Mouse (Mus musculus): ENCODE data around the gene Ankrd34a. TPM values are rescaled to one million over a fixed set of nuclear protein-coding genes. Genes with fewer than 3 reads are reported as not detected.
A peak's percentile ranks its signal among the peaks of the same experiment; 100 is the strongest.

The Ankrd34a gene
- total RNA-seq, 2 experiments from 2014 or later = 0.66 to 1.9 TPM

DNA sequence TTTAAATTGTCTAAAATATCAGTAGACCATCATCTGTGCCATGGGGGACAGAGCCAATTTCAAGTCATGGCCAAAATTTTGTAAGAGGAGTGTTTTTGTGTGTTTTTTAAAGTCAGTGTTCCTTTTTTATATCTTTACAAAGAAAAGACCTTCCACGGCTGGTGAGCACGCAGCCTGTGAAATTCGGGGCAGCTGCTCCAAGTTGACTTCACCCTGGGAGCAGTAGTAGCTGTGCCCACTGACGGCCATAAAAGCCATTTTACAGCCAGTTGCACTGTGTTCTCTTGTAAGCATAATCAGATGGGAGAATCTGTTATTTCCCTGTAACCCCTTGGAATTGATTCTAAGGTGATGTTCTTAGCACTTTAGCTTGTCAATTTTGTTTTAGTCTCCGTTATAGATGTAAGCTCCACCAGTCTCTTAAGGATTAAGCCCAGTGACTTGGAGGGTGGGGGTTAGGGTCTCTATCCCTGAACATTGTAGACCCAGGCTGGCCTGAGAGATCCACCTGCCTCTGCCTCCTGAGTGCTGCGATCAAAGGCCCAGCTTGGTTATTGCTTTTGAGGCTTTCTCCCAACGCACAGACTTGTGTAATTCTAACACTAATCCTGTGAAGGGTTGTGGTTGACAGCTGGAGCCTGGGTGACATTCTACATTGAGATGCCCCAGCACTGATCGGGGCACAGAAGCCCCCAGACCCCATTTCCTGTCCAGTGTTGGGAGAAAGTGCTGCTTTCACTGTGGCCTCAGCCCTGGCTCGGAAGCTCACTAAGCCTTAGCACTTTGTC, 35.4 kb upstream of the Ankrd34a start:
- intact Hi-C loops (cut with DNase I; ENCODE audit: low total_unique reads) = no loop called here
- DNase-seq = no peak

GRCm38 (mm10) chr3:96561946-96562681, 34.3 kb upstream of the Ankrd34a start:
- intact Hi-C loops (cut with DNase I; ENCODE audit: low total_unique reads) = no loop called here
- no peak for DNase-seq

- intact Hi-C loops (cut with DNase I; ENCODE audit: low total_unique reads) = no loop called here
- DNase-seq = no peak
These were observed 33.2 kb upstream of the Ankrd34a start for GRCm38 (mm10) chr3:96563267-96563666.

DNA sequence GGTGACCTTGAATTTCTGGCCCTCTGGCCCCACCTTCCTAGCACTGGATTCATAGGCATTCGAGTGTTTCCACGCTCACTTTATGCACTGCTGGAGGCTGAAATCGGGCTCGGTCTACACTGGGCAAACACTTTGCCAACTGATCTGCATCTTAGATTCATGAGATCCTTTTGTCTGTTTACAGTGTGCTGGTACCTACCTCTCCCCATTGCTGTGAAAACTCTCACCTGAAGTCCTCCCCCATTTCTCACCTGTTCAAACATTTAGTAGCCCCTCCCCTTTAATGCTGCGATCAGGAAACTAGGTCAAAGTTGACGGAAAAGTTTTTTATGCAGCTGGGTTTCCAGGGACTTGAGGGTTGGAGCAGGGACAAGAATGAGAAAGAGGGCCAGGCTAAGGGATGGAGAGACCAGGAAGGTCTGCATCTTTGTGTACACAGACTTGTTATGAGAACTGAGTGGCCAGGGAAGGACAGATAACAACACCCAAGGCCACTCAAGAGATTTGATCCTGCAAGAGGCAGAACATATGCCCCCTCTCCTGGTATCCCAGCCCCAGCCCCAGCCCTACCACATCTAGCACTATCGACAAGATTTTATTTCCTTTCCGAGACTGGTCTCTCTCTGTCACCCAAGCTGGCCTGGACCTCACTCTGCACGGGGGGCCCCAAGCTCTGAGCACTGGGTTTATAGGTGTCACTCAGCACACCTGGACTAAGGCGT, 32.4 kb upstream of the Ankrd34a start:
- no peak for DNase-seq

GRCm38 (mm10) chr3:96564633-96565032, 31.8 kb upstream of the Ankrd34a start:
- intact Hi-C loops (cut with DNase I; ENCODE audit: low total_unique reads) = no loop called here
- no peak for DNase-seq

More for the DNA sequence above, 32.4 kb upstream of the Ankrd34a start:
- intact Hi-C loops (cut with DNase I; ENCODE audit: low total_unique reads) = no loop called here

DNA sequence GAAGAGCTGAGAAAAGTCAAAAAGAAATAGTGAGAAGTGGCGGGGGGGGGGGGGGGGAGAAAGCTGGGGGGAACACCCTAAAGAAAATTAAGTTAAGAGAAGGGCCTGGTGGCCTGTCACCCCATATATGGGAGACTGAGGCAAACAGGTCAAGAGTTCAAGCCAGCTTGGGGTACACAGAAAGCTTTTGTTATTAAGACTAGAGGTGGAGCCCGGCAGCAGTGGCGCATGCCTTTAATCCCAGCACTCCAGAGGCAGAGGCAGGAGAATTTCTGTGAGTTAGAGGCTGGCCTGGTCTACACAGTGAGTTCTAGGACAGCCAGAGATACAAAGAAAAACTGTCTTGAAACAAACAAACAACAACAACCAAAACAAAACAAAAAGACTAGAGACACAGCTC, 31.3 kb upstream of the Ankrd34a start:
- DNase-seq = no peak
- intact Hi-C loops (cut with DNase I; ENCODE audit: low total_unique reads) = no loop called here

- no peak for DNase-seq
- intact Hi-C loops (cut with DNase I; ENCODE audit: low total_unique reads) = no loop called here
These were observed 29.6 kb upstream of the Ankrd34a start for GRCm38 (mm10) chr3:96566661-96567450.

DNA sequence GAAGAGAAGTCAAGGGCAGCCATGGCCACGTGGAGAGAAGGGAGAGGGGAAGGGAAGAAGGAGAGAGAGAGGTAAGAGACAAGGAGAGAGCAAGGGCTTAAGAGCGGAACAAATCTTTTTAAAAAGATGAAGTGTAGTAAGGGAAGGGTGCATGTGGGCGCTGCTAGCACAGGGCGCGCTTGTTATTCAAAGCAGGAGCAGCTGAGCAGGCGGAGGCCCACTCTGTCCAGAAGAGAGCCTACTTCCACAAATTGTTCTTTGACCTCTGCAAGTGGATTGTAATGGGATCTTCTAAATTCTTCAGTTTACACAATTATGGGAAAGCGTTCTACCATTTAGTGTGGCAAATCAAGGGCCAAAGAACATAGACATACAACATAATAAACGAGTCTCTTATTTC, 27.8 kb upstream of the Ankrd34a start:
- intact Hi-C loops (cut with DNase I; ENCODE audit: low total_unique reads) = no loop called here
- no peak for DNase-seq

GRCm38 (mm10) chr3:96569506-96569905, 26.9 kb upstream of the Ankrd34a start:
- no peak for DNase-seq
- intact Hi-C loops (cut with DNase I; ENCODE audit: low total_unique reads) = no loop called here

GRCm38 (mm10) chr3:96569966-96570605, 26.4 kb upstream of the Ankrd34a start:
- intact Hi-C loops (cut with DNase I; ENCODE audit: low total_unique reads) = no loop called here
- no peak for DNase-seq

DNA sequence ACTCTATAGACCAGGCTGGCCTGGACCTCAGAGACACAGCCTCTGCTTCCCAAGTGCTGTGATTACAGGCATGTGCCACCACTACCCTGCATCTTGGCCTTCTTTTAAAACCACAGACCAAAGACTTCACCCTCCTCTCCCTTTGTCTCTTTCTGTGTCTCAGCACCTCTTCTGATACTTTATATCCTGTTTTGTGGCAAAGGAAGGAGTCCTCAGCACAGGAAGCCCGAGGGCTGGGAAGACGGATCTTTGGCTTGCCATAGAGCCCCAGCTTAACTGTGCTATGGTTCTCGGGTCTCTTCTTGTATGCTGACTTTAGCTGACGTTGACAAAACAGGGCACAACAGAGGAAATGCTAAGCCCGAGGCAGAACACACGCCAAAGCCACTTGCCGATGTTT, 25.8 kb upstream of the Ankrd34a start:
- DNase-seq = no peak
- intact Hi-C loops (cut with DNase I; ENCODE audit: low total_unique reads) = no loop called here

GRCm38 (mm10) chr3:96571336-96571735, 25.1 kb upstream of the Ankrd34a start:
- intact Hi-C loops (cut with DNase I; ENCODE audit: low total_unique reads) = no loop called here
- DNase-seq = no peak

GRCm38 (mm10) chr3:96571896-96572698, 24.3 kb upstream of the Ankrd34a start:
- peak; percentile 36 for DNase-seq

GRCm38 (mm10) chr3:96573611-96574511, 22.6 kb upstream of the Ankrd34a start:
- DNase-seq = no peak
- intact Hi-C loops (cut with DNase I; ENCODE audit: low total_unique reads) = no loop called here

More at GRCm38 (mm10) chr3:96571896-96572698, 24.3 kb upstream of the Ankrd34a start:
- intact Hi-C loops (cut with DNase I; ENCODE audit: low total_unique reads) = no loop called here

DNA sequence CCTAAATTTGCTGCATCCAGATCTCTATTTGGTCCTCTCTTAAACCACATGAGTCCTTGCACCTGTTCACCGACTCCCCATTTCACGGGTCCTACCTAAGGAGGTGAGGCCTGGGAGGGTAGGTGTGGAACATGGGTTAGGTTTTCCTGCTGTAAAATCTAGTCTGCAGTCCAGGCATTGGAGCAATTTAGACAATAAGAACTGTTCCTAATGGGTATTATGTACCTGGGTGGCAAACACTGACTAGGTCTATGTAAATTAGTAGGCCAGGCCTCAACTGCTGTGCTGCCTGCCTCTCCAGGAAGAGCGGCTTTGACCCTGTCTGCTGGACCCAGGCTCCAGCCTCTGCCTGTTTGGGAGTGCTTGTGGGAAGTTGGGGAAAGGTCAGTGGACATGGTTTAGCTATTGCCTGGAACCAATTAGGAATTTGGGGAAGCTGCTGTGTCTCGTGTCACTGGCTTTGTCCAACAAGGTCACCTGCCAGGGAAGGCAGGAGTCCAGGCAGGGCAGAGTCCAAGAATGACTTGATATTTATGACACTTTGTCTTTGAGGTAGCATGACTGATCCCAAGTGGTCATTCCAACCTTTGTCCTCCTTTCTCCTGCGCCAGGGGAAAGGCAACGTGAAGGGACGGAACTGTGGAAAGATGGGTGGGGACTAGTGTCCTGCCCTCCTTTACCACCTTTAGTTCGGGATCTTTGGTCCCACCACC, 21.0 kb upstream of the Ankrd34a start:
- DNase-seq = peak; percentile 71
- intact Hi-C loops (cut with DNase I; ENCODE audit: low total_unique reads) = no loop called here

DNA sequence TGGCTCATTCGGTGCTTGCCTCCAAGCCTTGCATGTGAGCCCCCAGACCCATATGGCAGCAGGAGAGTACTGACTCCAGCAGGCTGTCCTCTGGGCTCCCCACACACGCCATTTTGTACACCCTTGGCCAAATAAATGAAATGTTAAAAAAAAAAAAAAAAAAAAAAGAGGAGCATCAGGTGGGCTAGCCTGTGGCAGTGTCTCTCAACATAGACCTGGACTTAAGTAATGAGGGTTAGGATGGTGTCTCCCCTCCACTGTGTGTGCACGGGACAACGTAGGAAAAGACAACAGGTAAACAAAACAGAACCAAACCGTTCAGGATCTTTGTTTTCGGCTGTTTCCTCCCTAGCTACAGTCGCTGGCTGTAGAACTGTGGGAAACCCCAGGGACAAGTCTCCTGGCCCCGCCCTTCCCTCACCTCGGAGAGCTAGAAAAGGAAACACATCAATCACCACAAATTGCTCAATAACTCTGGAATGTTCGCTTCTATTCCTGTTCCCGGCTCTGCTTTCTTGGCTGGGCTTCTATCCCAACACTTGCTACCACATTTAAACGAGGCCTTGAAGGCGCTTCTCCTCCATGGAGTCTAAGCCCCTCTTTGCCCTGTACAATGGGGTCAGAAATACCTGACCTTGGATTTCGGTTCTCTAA, 20.3 kb upstream of the Ankrd34a start:
- intact Hi-C loops (cut with DNase I; ENCODE audit: low total_unique reads) = no loop called here
- peak; percentile 80 for DNase-seq
